Mouse (Mus musculus): ENCODE results near the gene Capn7.

The Capn7 gene

DNA sequence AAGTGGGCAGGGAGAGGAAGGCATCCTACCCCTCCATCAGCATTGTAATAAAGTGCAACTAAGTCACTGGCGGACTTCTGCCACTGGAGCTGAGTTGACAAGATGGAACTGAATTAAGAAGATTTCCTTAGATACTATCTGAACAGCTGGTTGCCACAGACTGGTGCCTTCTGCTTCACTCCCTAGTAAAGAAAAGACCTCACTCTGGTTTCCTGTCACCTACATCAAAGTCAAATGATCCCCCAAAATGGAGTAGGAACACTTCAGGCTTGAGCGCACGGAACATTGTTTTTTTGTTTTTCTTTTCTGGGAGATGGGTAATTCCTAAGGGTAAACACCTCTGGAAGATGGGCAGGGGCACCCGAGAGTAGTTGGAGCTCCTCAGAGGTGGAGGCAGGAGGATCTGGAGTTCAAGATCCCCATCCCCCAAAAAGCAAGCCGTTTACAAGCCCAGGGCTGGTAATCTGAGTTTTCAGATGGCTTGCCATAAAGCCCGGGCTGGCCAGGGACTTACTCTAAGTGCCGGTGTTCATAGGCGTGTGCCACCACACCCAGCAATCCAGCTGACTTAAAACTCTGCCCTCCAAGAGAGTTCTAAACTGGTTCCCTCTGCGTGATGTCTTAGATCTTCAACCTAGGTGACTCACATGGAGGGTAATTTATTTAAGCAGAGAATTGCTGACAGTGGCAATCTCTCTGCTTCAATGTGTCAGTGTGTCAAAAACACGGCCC, 78.0 kb downstream of the Capn7 start:
- no peak for DNase-seq (ENCODE audit: low spot score)

DNA sequence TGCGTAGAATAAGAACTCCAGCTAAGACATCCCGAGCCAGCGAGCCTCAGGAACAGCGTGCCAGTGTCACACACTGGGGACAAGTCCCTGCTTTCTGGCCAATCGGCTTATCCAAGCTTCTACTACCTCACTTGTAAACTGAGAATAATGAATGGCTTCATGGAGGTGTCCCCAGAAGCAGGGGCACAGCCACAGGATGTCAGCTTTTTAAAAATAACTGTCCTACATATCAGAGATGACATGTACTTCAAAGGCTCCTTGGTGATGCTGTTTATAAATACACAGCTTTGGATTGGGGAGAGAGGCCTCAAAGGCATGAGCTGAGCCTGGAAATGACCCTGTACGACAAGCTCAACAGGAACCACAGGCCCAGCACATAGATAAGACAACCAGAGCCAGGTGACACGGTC, 78.5 kb downstream of the Capn7 start:
- DNase-seq (ENCODE audit: low spot score): no peak

GRCm38 (mm10) chr14:31416411-31416810, 80.0 kb downstream of the Capn7 start:
- no peak for DNase-seq (ENCODE audit: low spot score)

GRCm38 (mm10) chr14:31416835-31417549, 80.6 kb downstream of the Capn7 start:
- no peak for DNase-seq (ENCODE audit: low spot score)

DNA sequence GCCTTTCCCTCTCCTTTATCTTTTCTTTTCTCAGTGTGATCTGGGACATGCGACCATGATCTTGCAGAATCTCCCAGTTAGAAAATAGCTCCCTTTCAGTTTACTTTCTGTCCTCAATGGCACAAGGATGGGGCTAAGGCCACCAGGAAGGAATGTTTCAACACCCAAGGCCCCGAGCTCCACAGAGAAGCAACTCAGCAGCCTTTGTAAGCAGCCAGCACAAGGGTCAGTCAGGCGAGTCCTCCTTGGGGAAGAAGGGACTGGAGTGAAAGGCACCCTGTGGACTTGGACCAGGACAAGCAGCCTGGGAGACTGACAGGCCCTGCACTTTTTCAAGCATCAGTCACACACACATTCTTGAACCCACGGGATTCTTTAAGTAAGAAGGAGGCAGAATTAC, 82.8 kb downstream of the Capn7 start:
- peak; percentile 85 for DNase-seq (ENCODE audit: low spot score)

GRCm38 (mm10) chr14:31420135-31420534, 83.7 kb downstream of the Capn7 start:
- no peak for DNase-seq (ENCODE audit: low spot score)

DNA sequence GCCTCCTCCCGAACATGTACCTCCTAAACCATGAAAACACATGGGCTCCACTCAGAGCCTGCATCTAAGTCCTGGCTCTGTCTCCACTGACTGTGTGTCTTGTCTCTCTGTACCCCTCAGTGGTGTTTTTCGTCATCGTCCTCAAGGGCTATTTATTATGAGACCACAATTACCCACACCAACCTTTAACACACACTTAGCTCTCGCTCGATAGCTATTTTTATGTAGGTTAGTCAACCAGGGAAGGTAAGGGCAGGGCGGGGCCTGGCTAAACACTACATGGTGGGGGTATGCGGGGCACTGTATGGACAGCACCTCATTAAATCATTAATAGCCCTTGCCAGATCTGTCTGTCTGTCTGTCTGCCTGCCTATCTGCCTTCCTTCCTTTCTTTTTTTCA, 84.1 kb downstream of the Capn7 start:
- DNase-seq (ENCODE audit: low spot score): no peak

DNA sequence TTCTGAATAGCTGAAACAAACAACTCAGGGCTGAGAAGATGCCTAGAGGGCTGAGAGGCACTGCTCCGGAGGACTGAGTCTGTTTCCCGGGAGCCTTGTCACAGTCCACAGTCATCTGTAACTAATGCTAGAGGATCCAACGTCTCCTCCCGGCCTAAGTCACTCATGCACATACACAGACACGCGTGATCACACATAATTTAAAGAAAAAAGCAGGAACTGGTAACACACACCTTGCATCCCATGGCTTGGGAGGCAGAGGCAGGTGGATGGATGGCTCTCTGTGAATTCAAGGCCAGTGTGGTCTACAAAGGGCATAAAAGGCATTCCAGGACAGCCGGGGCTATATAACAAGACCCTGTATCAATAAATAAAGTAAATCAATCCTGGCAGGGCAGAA, 84.5 kb downstream of the Capn7 start:
- no peak for DNase-seq (ENCODE audit: low spot score)

Data from yolk sac, embryonic 10.5 days (tissue).